Mouse (Mus musculus) thymus, postnatal 0 days (tissue): ENCODE measurements at regions not wholly inside any gene's neighbourhood (a gene's known extent, or its start where the extent isn't known, plus 50 kb on each side); places are given as distances from the start of the nearest gene placed in this dataset.

Experiments
- DNase-seq: peaks from one replicate; pipeline ENCODE4 v3.0.0-alpha.2; 2015; ENCODE audit warnings: low spot score

DNA sequence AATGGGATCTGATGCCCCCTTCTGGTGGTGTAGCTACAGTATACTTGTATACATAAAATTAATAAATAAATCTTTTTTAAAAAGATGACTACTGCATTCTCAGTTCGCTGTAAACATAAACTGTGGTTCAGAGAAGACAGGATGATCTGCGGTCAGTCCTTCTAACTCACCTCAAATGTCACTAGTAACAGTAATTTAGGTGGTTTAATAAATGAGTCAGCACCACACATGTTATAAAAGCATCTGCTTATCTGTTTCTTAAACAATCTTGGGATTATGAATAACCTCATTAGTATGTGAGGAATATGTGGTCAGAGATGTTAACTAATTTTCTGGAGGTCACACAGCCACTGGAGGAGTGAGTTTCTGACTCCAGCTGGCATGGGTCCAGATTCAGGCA lies 385.2 kb upstream of the Nrp1 start:
- DNase-seq, result no peak

DNA sequence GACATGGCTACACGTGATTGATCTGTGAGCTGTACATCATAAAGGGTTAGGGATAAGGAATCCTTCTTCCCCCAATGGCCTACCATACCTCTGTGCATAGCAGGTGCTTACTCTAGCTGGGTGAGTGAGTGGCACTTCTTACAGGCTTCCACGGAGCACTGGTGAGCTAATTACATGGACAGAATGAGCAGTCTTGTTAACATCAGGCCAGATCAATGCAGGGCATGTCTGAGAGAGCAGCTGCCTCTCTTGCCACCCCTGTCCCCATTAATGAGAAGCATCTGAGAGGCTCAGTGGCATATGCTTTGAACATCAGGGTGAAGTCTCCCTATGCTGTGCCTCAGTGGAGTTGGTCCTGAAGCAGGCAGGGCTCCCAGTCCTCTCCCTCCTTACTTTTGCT lies 380.7 kb upstream of the Nrp1 start:
- DNase-seq, result no peak

GRCm38 (mm10) chr8:127979180-127980030 lies 379.0 kb upstream of the Nrp1 start:
- DNase-seq, result no peak

DNA sequence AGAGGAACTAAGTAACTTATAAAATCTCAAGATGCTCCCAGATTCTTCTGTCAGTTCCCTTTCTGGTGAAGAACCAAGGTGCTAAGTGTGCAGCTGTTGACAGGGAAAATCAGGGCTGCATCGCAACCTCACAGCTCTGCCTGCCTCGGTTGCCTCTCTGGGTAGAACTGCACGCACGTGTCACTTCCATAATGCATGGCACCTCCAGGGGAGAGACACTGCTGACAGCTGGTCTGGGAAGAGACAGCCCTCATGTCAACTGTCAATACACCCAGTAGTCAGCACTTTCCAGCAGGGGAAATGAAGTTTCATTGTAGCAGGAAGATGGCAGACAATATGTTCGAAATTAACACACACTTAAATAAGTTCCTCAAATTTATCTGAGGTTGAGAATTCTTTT lies 376.2 kb upstream of the Nrp1 start:
- no peak for DNase-seq

DNA sequence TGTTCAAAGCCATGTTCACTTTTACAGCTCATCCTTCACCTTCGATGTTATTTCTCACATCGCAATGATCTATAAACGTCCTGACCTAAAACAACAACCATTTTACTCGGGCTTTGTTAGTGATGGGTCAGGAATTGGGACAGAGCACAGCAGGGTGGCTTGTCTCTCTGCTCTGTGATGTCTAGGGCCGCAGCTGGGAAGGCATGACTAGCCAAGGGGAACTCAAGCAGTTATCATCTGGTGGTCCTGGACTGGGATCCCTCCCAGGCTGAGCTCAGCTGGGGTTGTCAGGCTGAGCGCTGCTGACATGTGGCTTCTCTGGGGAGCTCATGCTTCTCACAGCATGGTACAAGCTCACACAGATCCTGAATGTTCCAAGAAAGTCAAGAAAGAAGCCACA lies 372.8 kb upstream of the Nrp1 start:
- no peak for DNase-seq

DNA sequence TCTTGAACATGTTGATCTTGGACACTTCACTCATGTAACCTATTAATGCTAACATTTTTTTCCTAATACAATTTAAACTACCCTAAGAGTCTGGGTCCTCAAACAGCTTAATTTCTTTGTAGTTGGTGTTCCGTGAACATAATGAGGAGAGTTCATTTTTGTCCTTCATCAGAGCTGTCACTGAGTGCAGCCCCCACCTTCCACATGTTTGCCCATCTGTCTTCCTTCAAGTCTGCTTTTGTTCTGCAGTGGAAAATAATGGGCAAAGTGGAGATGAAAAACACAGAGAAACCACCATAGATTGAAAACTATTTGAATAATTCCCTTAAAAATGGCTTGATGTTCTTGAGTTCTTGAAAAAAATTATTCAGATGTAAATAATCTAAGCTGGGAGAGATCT lies 369.5 kb upstream of the Nrp1 start:
- no peak for DNase-seq

DNA sequence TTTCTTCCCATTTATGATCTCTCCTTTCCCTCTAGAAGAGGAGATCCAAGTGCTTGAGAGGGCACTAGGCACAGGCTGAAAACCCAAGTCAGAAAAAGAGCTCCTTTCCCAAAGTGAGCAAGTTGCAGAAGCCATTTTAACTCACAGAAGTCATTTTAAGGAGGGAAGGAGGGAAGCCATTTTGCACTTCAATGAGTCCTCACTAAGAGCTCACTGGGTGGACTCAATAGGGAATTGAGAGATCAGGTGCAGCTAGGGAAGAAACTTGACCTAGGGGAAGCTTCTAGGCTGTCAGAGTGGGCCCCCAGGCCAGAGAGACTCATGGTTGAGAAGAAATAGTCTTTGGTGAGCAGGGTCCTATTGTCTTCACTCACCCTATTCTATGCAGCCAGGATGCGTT lies 363.5 kb upstream of the Nrp1 start:
- no peak for DNase-seq

GRCm38 (mm10) chr8:127995490-127995889 lies 362.9 kb upstream of the Nrp1 start:
- no peak for DNase-seq

DNA sequence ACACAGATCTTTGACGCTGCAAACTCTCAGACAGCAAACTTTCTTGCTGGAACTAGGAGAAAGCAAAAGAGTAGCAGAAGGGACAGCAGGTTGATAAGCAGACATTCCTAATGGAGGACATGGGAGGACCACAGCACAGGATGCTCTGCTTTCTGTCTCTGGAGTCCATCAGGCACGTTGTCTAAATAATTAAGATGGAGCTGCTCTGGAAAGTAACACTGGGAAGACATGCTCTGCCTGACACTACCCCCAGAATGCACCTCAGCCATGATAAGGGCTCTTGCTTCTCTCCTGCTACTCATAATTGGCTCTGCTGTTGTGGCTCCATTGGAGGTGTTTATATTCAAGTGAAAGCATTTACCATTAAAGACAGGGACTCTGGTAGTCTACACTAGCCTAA lies 356.0 kb upstream of the Nrp1 start:
- DNase-seq, result no peak

- no peak for DNase-seq
Observed at GRCm38 (mm10) chr8:128002806-128003205, 355.6 kb upstream of the Nrp1 start.

- DNase-seq, result no peak
Observed at GRCm38 (mm10) chr8:128003385-128003784, 355.0 kb upstream of the Nrp1 start.

GRCm38 (mm10) chr8:128003881-128004286 lies 354.5 kb upstream of the Nrp1 start:
- no peak for DNase-seq

- DNase-seq, result no peak
Observed at GRCm38 (mm10) chr8:128009393-128010010, 348.9 kb upstream of the Nrp1 start.

DNA sequence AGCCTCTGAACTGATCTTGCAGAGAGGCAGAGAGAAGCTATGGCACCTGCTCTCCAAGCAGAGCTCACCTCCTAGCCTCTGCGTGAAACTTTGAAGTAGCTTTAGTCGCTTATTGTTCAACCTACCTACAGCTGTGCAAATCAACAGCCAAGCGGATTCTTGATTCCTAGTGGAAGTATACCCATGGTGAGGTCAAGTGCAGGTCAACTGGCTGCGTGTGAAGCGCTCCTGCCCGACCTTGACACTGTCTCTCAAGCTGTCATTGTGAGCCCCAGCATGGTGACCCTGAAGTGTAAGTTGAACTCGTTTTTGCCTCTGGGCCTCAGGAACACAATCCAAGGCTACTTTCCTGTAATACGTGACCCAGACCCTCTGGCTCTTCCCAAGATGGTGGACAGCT lies 341.2 kb upstream of the Nrp1 start:
- DNase-seq, result no peak

GRCm38 (mm10) chr8:128023661-128024060 lies 334.7 kb upstream of the Nrp1 start:
- DNase-seq, result no peak

- no peak for DNase-seq
Observed at GRCm38 (mm10) chr8:128024774-128025222, 333.6 kb upstream of the Nrp1 start.

GRCm38 (mm10) chr8:128025251-128025856 lies 333.1 kb upstream of the Nrp1 start:
- DNase-seq, result no peak

DNA sequence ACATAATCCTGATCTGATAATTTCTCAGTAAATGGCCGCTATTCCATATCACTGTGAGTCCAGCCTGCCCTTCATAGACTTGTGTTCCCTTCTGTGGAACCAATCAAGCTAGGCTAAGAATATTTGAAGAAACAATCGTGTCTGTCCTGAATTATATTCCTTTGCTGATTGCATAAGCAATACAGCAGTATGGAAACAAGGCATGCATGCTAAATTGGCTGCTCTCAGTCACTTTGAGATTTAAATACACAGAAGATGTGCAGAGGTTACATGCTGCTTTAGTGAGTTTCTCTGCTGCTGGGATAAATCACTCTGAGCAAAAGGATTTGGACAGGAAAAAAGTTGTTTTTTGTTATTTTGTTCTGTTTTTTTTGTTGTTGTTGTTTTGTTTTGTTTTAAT lies 331.4 kb upstream of the Nrp1 start:
- no peak for DNase-seq

- DNase-seq, result no peak
Observed at GRCm38 (mm10) chr8:128030335-128031280, 327.8 kb upstream of the Nrp1 start.

- DNase-seq, result no peak
Observed at GRCm38 (mm10) chr8:128034127-128034526, 324.3 kb upstream of the Nrp1 start.

- no peak for DNase-seq
Observed at GRCm38 (mm10) chr8:128035672-128036071, 322.7 kb upstream of the Nrp1 start.
